ENCODE assay signal across 9 mouse cellular contexts in the genomic region with DNA sequence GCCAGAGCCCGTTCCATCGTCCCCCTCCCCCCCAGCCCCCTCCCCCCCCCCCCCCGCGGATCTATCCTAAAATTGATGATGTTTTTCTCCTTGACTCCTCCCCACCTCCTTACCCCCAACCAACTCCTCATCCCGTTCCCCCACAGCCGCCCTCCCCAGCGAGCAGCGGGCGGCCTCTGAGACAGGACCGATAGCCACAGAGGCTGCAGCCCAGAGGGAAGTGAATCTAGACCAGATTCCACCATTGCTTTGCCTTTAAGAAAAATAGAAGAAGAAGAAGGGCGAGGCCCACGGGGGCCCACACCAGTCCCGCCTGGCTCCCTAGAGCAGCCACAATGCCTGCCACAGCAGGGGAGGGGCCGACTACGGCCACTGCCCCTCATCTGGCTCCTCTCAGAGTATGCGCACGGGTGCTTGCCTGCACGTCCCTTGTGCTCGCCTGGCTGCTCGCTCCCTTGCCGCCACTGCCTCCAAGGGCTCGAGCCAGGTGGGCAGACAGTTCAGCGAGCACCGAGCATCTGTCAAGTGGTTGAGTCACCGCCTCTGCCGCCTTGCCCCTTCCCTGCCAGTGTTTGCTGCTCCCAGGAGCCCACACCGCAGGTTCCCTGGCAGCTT.
DNase-seq lines count a peak whose midpoint lies in the region; ATAC-seq and TF ChIP-seq lines count a peak whose summit lies in the region.
"Had no signal": no experiment of that assay in that cellular context is flagged by ENCODE, and none has a peak within 500 bp of the region (broad histone marks: within the 10 kb centered on the region; RNA-seq: fewer than 3 reads in every experiment).

No protein-coding gene starts in this region.

- peak; percentile 78 for ATAC-seq in frontal cortex, adult (ENCODE audit: low TSS enrichment)
- peak; percentile 38; the same call in 1 of the 2 replicates for ATAC-seq in forebrain, embryonic 15.5 days (replicated peaks)
- no peak for ATAC-seq in limb, embryonic 11.5 days (ENCODE audit: insufficient number of reproducible peaks, low FRiP score, low TSS enrichment, low read depth)

- H3K27me3 ChIP-seq in forebrain, embryonic 15.5 days = no peaks in the 10 kb centered on the region
- no peaks in the 10 kb centered on the region for H3K27me3 ChIP-seq in limb, embryonic 11.5 days (ENCODE audit: control insufficient read depth, insufficient read depth, low read length)

- no peaks in the 10 kb centered on the region for H3K36me3 ChIP-seq in forebrain, embryonic 15.5 days
- H3K36me3 ChIP-seq in limb, embryonic 11.5 days (ENCODE audit: control insufficient read depth, insufficient read depth, low read length) = no peaks in the 10 kb centered on the region

- no peak for DNase-seq in frontal cortex, postnatal 36 days (ENCODE audit: low spot score in 2 of 2)
- peak; percentile 1 for DNase-seq in 3134 (ENCODE audit: extremely low read depth, insufficient read length, low spot score)
- DNase-seq in limb, embryonic 11.5 days (ENCODE audit: low spot score) = peak; percentile 19
- DNase-seq in layer of hippocampus, adult 2 months (ENCODE audit: low spot score in 2 of 2) = no peak
- no peak for DNase-seq in layer of hippocampus, postnatal 25 days (ENCODE audit: extremely low spot score in 1 of 2, low spot score in 1 of 2)
- no peak for DNase-seq in cerebellum, adult 18-20 months
- DNase-seq: lung, embryonic 14.5 days had no signal

- H3K4me2 ChIP-seq in forebrain, embryonic 15.5 days (replicated peaks) = peak overlapping the region; percentile 39
- peak overlapping the region; percentile 29; the same call in 1 of the 2 replicates for H3K4me2 ChIP-seq in limb, embryonic 11.5 days (ENCODE audit: low read depth, severe bottlenecking)
- H3K4me2 ChIP-seq: lung, embryonic 14.5 days had no signal

- WGBS in forebrain, embryonic 15.5 days = 55% methylated on average over 23 of the region's 27 CpGs
- 40% methylated on average over 17 of the region's 27 CpGs for WGBS in limb, embryonic 11.5 days

- H3K9ac ChIP-seq in forebrain, embryonic 15.5 days (replicated peaks) = 0 out of 2 replicates have a peak overlapping the region, but pooled peaks have one; percentile 24
- H3K9ac ChIP-seq in limb, embryonic 11.5 days (ENCODE audit: low read length) = no peak overlapping the region
- H3K9ac ChIP-seq: lung, embryonic 14.5 days had no signal

- H3K4me3 ChIP-seq in forebrain, embryonic 15.5 days = peak overlapping the region; percentile 32
- H3K4me3 ChIP-seq in limb, embryonic 11.5 days (ENCODE audit: low read depth, low read length) = no peak overlapping the region
- no peak overlapping the region for H3K4me3 ChIP-seq in layer of hippocampus, adult 2 months

- H3K4me1 ChIP-seq in forebrain, embryonic 15.5 days = no peaks in the 10 kb centered on the region
- no peaks in the 10 kb centered on the region for H3K4me1 ChIP-seq in limb, embryonic 11.5 days (ENCODE audit: control insufficient read depth, insufficient read depth, low read length)

- TF ChIP-seq CTCF in layer of hippocampus, adult 2 months (conservative IDR thresholded peaks at IDR 0.05) = no peak

- H3K9me3 ChIP-seq in forebrain, embryonic 15.5 days = peaks cover under 1% of the 10 kb centered on the region; the same call in 1 of the 2 replicates
- no peaks in the 10 kb centered on the region for H3K9me3 ChIP-seq in limb, embryonic 11.5 days (ENCODE audit: control insufficient read depth, low read length)

- H3K27ac ChIP-seq in forebrain, embryonic 15.5 days (replicated peaks) = no peak overlapping the region
- H3K27ac ChIP-seq in limb, embryonic 11.5 days (replicated peaks; ENCODE audit: low read depth, low read length) = no peak overlapping the region
- H3K27ac ChIP-seq in layer of hippocampus, adult 2 months = no peak overlapping the region

Comparison
In these comparisons a context has a peak if more than half of its experiments do, and no peak if none do; other contexts are left out.
1. DNase-seq: peak in 3134 (single experiment) and limb, embryonic 11.5 days (single experiment); none in frontal cortex, postnatal 36 days (0 of 2), layer of hippocampus, adult 2 months (0 of 2), layer of hippocampus, postnatal 25 days (0 of 2) and cerebellum, adult 18-20 months (0 of 2).